Mouse (Mus musculus) lung, adult 2 months (tissue): ENCODE measurements around the gene Myo10. TPM values are rescaled to one million over a fixed set of nuclear protein-coding genes. Genes with fewer than 3 reads are reported as not detected.

Experiments used
- DNase-seq: peaks from one replicate; pipeline ENCODE4 v3.0.0; 2022
- H3K4me1 ChIP-seq: fragments of 200-500 bp; 2 replicates; pipeline ENCODE4 v1.6.1; 2011; ENCODE audit warnings: low read length; ENCODE audit not compliant: control insufficient read depth, insufficient read depth
- H3K4me3 ChIP-seq: fragments of 200-500 bp; replicated peaks from 2 replicates; pipeline ENCODE3; 2011; ENCODE audit warnings: low read depth, mild to moderate bottlenecking, control low read depth, low read length; ENCODE audit errors: extremely low read depth
- CTCF ChIP-seq: fragments of 200-500 bp; IDR thresholded peaks from 2 replicates; pipeline ENCODE4 v1.5.1; 2011; ENCODE audit warnings: mild to moderate bottlenecking, low read length, control low read depth; ENCODE audit not compliant: insufficient read depth
- POLR2A ChIP-seq: fragments of 200-500 bp; IDR thresholded peaks from 2 replicates; pipeline ENCODE4 v1.6.1; 2011; ENCODE audit warnings: low read depth, mild to moderate bottlenecking, control low read depth, low read length, borderline replicate concordance; ENCODE audit errors: extremely low read depth
- WGBS: fragments of 180-500 bp; shearing (Covaris S2); methylation state at CpG from one replicate; pipeline ENCODE4 v1.1.7; 2018; 5-methylcytosine and 5-hydroxymethylcytosine counted together
- polyA plus RNA-seq: library from polyadenylated mRNA; depleted of rRNA; stranded (reverse); fragments of >200 nt; gene quantifications from 2 replicates; pipeline ENCODE4 v1.2.3, GENCODE M21; 2012

Gene Myo10
- polyA plus RNA-seq, 1 experiment, result 81.3 TPM

- no peak for DNase-seq
- 95% methylated on average over 2 of the region's 2 CpGs for WGBS
Observed at GRCm38 (mm10) chr15:25648287-25648686, 26.0 kb downstream of the Myo10 start.

DNA sequence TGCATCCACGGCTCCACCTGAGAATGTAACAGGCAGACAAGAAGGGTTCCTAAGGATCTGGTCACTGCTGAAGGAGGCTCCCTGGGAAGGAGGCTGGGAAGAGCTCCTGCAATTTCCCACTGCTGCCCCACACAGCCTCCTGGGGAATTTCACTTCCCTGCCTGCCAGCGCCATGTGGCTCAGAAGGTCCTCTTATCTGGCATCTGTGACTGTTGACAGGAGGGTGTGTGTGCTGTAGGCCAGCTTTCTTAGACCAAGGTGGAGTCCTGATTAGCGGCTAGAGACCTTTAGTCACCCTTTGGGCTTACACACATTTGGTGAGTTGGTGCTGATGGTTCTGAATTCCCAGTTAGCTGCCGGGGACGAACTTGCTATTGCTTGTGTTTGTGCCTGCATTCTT, 28.0 kb downstream of the Myo10 start:
- Histone ChIP-seq H3K4me3 (no peak overlapping the region), H3K4me1 (peaks cover 5% of the 10 kb centered on the region; the same call in 1 of the 2 replicates)
- WGBS, result 51% methylated on average over 5 of the region's 5 CpGs
- no peak for TF ChIP-seq CTCF
- no peak for TF ChIP-seq POLR2A
- DNase-seq, result no peak

More at GRCm38 (mm10) chr15:25648287-25648686, 26.0 kb downstream of the Myo10 start:
- Histone ChIP-seq H3K4me1 (peaks cover 8% of the 10 kb centered on the region; the same call in 1 of the 2 replicates), H3K4me3 (no peak overlapping the region)
- no peak for TF ChIP-seq POLR2A
- TF ChIP-seq CTCF, result no peak

- no peak for TF ChIP-seq POLR2A
- TF ChIP-seq CTCF, result no peak
- WGBS, result 73% methylated on average over 7 of the region's 7 CpGs
- H3K4me3 ChIP-seq, result no peak overlapping the region
- no peak for DNase-seq
- H3K4me1 ChIP-seq, result peaks cover 3% of the 10 kb centered on the region; the same call in 1 of the 2 replicates
Observed at GRCm38 (mm10) chr15:25651820-25652219, 29.5 kb downstream of the Myo10 start.

DNA sequence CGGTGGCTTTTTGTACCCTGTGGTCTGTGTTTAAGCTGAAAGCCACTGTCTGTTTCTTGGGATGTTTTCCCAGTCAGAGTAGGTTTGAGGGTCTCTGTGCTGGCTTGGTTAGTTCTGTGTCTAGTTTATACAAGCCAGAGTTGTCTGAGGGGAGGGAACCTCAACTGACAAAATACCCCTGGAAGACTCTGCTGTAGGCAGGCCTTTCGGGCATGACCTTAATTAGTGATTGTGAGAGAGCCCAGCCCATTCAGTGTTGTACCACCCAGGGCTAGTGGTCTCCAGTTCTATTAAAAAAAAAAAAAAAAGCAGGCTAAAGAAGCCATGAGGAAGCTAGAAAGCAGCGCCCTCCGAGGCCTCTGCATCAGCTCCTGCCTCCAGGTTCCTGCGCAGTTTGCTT, 30.0 kb downstream of the Myo10 start:
- 71% methylated on average over 5 of the region's 5 CpGs for WGBS
- no peak overlapping the region for H3K4me3 ChIP-seq
- TF ChIP-seq POLR2A (no peak), CTCF (no peak)
- peaks cover 3% of the 10 kb centered on the region; the same call in 1 of the 2 replicates for H3K4me1 ChIP-seq
- DNase-seq, result no peak

DNA sequence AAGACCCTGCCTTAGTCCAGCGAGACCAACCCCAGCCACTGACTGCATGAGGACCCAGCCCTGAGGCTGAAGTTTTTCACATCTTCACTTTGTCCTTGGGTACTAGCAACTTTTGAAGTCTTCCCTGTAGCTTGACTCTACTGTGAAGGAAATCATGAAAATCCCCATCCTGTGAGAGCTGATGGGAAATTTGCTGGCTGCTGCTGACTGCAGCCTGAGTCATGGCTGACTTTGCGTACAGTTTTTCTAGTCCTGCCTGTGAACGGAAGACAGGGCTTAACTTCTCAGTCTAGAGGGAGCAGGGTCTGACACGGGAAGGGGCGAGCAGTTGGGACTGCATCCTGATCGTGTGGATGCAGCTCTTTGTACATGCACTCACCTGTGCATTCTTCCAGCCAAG, 30.6 kb downstream of the Myo10 start:
- 67% methylated on average over 6 of the region's 6 CpGs for WGBS
- no peak overlapping the region for H3K4me3 ChIP-seq
- TF ChIP-seq POLR2A (no peak), CTCF (no peak)
- H3K4me1 ChIP-seq, result peaks cover 3% of the 10 kb centered on the region; the same call in 1 of the 2 replicates
- DNase-seq, result no peak

DNA sequence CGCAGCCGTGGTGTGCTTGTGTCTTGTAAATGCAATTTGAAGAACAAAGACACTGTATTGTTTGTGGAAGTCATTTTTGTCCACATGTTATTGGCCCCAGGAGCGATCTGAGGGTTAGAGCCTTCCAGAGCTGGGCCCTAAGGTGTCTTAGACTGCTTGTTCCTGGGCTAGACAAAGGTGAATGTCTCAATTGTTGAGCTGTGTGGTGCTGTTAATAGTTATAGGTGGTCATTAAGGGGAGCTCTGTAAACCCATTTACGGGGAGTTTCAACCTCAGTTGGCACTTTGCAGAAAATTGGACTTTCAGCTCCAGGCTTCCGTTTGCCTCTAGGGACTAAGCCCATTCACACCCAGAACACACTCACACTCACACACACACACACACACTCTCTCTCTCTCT, 31.4 kb downstream of the Myo10 start:
- no peak overlapping the region for H3K4me3 ChIP-seq
- WGBS, result 72% methylated on average over 5 of the region's 5 CpGs
- H3K4me1 ChIP-seq, result peaks cover 3% of the 10 kb centered on the region; the same call in 1 of the 2 replicates
- no peak for DNase-seq
- TF ChIP-seq POLR2A (no peak), CTCF (no peak)

GRCm38 (mm10) chr15:25662833-25663519, 40.7 kb downstream of the Myo10 start:
- TF ChIP-seq CTCF (no peak), POLR2A (no peak)
- 38% methylated on average over 8 of the region's 8 CpGs for WGBS

DNA sequence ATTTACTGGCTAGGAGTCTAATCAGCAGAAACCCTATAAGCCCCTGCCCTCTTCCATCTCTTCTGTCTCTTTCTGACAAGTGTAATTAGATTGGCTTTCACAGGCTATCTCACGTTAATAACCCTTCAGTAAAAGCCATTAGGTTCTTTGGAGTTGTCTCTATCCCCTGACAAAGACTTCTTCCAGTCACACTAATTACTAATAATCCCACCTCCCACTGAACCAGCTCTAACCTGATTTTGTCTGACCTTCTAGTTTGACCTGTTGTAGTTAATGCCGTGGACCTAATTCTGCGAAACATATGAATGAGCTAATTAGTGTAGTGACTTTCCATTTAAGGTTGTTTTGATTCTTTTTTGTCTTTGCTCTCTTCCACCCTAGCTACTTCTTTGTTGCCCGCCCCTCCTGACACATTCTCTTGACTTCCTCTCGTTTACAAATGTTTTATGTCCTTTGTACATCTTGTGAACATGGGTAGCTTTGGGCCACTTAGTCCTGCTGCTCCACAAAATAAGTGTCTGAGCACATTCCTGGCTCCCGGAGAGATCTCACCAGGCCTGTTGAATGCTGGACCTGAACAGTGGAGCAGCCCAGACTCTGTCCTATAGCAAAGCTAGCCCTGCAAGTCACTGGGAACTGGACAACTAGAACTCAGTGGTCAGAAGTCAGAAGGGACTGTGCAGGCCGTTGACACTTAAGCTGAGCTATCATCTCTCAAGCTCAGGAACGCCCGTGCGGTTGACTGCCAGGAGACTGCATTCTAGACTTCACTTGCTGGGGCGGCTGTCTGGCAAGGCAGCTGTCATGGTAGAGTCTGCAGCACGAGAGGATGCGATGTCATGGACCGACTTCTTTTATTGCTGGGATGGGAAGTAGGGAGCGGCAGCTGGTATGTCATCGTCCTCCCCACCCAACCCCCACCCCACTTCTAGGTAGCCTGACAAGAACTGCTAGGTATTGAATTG, 47.2 kb downstream of the Myo10 start:
- TF ChIP-seq POLR2A (no peak), CTCF (no peak)
- peaks cover 3% of the 10 kb centered on the region; the same call in 1 of the 2 replicates for H3K4me1 ChIP-seq
- 42% methylated on average over 16 of the region's 16 CpGs for WGBS
- no peak for DNase-seq
- no peak overlapping the region for H3K4me3 ChIP-seq

More at GRCm38 (mm10) chr15:25662833-25663519, 40.7 kb downstream of the Myo10 start:
- no peak for DNase-seq
- H3K4me3 ChIP-seq, result no peak overlapping the region
- peaks cover 4% of the 10 kb centered on the region; the same call in 1 of the 2 replicates for H3K4me1 ChIP-seq

GRCm38 (mm10) chr15:25673231-25673980, 51.1 kb downstream of the Myo10 start:
- DNase-seq, result no peak
- TF ChIP-seq POLR2A (no peak), CTCF (no peak)
- H3K4me3 ChIP-seq, result no peak overlapping the region
- H3K4me1 ChIP-seq, result peaks cover 6% of the 10 kb centered on the region
- whole genome bisulfite sequencing, result 33% methylated on average over 6 of the region's 6 CpGs
